Mouse (Mus musculus) testis, adult 2 months (tissue): ENCODE results near the gene Acsbg2. TPM values are rescaled to one million over a fixed set of nuclear protein-coding genes. Genes with fewer than 3 reads are reported as not detected.

Experiments used
- H3K27ac ChIP-seq: fragments of 200-500 bp; 2 replicates; pipeline ENCODE4 v1.5.1; 2012; ENCODE audit warnings: low read depth, low read length; ENCODE audit not compliant: control insufficient read depth, insufficient read depth
- H3K27me3 ChIP-seq: fragments of 200-500 bp; 2 replicates; pipeline ENCODE4 v1.6.1; 2012; ENCODE audit warnings: mild to moderate bottlenecking, low read length, moderate library complexity; ENCODE audit not compliant: control insufficient read depth, insufficient read depth
- H3K36me3 ChIP-seq: fragments of 200-500 bp; 2 replicates; pipeline ENCODE4 v1.6.1; 2012; ENCODE audit warnings: mild to moderate bottlenecking, low read length; ENCODE audit not compliant: control insufficient read depth, insufficient read depth
- H3K4me1 ChIP-seq: fragments of 200-500 bp; 2 replicates; pipeline ENCODE4 v1.6.1; 2012; ENCODE audit warnings: low read length; ENCODE audit not compliant: control insufficient read depth, insufficient read depth
- H3K4me3 ChIP-seq: fragments of 200-500 bp; 2 replicates; pipeline ENCODE4 v1.5.1; 2012; ENCODE audit warnings: low read depth, mild to moderate bottlenecking, low read length, moderate library complexity, mixed read lengths; ENCODE audit not compliant: control insufficient read depth
- CTCF ChIP-seq: fragments of 200-500 bp; IDR thresholded peaks from 2 replicates; pipeline ENCODE4 v1.5.1; 2012; ENCODE audit warnings: low read depth, mild to moderate bottlenecking, inconsistent platforms, low read length, moderate library complexity; ENCODE audit not compliant: control insufficient read depth, insufficient read depth, insufficient replicate concordance
- POLR2A ChIP-seq: fragments of 200-500 bp; IDR thresholded peaks from 2 replicates; pipeline ENCODE4 v1.6.1; 2012; ENCODE audit warnings: low read depth, mild to moderate bottlenecking, inconsistent platforms, low read length, moderate library complexity; ENCODE audit not compliant: control insufficient read depth
- polyA plus RNA-seq: library from polyadenylated mRNA; depleted of rRNA; stranded (reverse); fragments of >200 nt; gene quantifications from 2 replicates; pipeline ENCODE4 v1.2.3, GENCODE M21; 2012

Gene Acsbg2
- polyA plus RNA-seq, 1 experiment, result 166 TPM

DNA sequence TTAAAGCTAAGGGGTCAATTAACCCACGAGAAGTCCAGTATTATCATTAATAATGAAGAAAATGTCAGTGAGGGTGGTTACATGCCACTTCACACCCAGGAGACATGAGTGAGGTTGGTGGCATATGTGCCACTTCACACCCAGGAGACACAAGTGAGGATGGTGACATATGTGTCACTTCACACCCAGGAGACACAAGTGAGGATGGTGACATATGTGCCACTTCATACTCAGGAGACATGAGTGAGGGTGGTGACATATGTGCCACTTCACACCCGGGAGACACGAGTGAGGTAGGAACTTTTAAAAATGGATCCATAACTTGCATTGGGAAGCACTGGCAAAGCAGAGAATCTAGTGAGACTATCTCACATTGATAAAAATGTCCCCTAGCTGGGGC lies 23.1 kb downstream of the Acsbg2 start:
- Histone ChIP-seq H3K4me1 (no peaks in the 10 kb centered on the region), H3K4me3 (no peak overlapping the region), H3K36me3 (no peaks in the 10 kb centered on the region), H3K27ac (no peak overlapping the region), H3K27me3 (no peaks in the 10 kb centered on the region)
- TF ChIP-seq POLR2A, result no peak
- no peak for TF ChIP-seq CTCF

DNA sequence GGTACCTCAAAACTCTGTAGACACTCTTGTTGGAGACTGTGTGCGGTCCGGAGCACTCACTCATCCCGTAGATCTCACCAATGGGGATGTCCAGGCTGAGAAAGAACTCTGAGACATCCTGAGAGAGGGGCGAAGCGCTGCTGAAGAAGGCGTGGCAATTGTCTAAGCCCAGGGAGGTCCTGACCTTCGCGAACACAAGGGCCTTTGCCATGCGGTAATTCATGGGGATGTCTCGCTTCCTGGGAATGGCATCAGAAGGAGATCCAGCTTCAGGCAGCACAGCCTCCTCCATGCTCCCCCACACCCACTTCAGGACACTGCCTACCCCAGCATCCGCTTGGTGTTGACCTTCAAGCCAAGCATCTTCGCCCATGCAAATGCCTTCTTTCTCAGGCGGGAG lies 24.5 kb downstream of the Acsbg2 start:
- Histone ChIP-seq H3K36me3 (no peaks in the 10 kb centered on the region), H3K27me3 (no peaks in the 10 kb centered on the region), H3K27ac (no peak overlapping the region), H3K4me1 (no peaks in the 10 kb centered on the region; the same call in 1 of the 2 replicates), H3K4me3 (no peak overlapping the region)
- no peak for TF ChIP-seq POLR2A
- TF ChIP-seq CTCF, result no peak

DNA sequence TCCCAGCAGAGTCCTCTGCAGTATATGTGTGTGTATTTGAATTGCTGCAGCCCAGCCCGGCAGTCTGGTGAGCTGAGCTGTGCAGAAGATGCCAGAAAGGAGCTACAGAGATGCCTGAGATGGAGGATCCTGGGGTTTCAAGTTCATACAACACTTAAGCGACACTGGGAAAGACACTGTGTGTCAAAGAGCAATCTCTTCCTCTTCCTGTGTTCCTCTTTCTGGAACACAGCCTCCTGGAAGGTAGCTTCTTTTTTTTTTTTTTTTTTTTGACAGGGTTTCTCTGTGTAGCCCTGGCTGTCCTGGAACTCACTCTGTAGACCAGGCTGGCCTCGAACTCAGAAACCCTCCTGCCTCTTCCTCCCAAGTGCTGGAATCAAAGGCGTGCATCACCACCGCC lies 25.5 kb downstream of the Acsbg2 start:
- Histone ChIP-seq H3K4me1 (no peaks in the 10 kb centered on the region; the same call in 1 of the 2 replicates), H3K27ac (no peak overlapping the region), H3K36me3 (no peaks in the 10 kb centered on the region), H3K4me3 (no peak overlapping the region), H3K27me3 (no peaks in the 10 kb centered on the region)
- TF ChIP-seq CTCF (no peak), POLR2A (no peak)

DNA sequence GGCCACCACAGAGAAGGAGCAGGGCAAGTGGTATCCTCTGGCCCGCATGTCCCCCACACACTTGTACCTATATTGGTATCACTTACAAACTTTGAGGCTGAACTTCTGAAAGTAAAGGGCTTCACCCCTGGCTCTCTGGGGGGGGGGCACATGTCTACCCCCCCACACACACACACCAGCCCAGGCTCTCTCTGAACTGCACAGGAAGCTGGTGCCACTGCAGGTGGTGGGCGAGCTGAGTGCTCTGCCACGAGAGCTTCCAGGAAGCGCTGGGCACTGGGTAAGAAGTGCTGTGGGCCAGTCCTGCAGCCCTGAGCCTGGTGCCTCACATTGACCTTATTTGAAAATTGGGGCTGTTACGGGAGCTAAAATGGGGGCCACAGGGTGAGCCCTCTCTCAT lies 30.6 kb downstream of the Acsbg2 start:
- no peaks in the 10 kb centered on the region; the same call in 1 of the 2 replicates for H3K4me1 ChIP-seq
- no peak overlapping the region for H3K4me3 ChIP-seq
- H3K27me3 ChIP-seq, result no peaks in the 10 kb centered on the region
- TF ChIP-seq CTCF, result no peak
- no peak for TF ChIP-seq POLR2A
- no peaks in the 10 kb centered on the region for H3K36me3 ChIP-seq
- no peak overlapping the region for H3K27ac ChIP-seq

DNA sequence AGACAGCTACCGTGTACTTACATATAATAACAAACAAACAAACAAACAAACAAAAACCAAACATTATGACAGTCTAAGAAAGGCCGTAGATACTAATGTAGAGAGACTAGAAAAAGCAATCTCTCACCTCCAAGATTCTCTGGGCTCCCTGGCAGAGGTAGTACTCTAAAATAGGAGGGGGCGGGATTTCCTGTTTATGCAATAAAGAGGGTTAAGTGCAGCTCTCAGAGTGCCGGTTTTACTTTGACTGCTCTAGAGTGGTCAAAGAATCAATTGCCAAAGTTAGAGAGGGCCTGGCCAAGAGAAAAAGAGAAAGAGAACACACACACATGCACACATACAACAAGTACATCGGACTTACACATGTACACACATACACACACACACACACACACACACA lies 32.1 kb downstream of the Acsbg2 start:
- H3K4me3 ChIP-seq, result no peak overlapping the region
- H3K27me3 ChIP-seq, result no peaks in the 10 kb centered on the region
- H3K4me1 ChIP-seq, result no peaks in the 10 kb centered on the region; the same call in 1 of the 2 replicates
- H3K36me3 ChIP-seq, result no peaks in the 10 kb centered on the region
- no peak overlapping the region for H3K27ac ChIP-seq
- no peak for TF ChIP-seq CTCF
- TF ChIP-seq POLR2A, result no peak

DNA sequence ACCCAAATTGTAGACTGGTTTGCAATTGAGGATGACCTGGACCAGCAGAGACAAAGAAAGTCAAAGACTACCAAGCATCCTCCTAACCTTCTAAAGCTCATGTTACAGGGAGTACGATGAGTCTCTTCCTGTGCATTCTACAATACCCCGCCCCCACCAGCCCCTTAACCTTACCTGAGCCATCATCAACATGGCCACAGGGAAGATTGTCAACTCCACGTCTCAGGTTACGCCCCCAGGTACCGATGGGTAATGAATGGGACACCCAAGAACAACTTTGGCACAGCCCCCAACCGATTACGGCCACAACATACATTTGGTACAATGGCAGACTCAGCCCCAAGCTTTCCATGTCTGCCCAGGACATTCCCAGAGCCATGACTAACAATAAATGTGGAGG lies 33.7 kb downstream of the Acsbg2 start:
- H3K27ac ChIP-seq, result no peak overlapping the region
- no peak overlapping the region for H3K4me3 ChIP-seq
- H3K4me1 ChIP-seq, result no peaks in the 10 kb centered on the region
- TF ChIP-seq CTCF (no peak), POLR2A (no peak)
- H3K36me3 ChIP-seq, result no peaks in the 10 kb centered on the region
- H3K27me3 ChIP-seq, result no peaks in the 10 kb centered on the region

DNA sequence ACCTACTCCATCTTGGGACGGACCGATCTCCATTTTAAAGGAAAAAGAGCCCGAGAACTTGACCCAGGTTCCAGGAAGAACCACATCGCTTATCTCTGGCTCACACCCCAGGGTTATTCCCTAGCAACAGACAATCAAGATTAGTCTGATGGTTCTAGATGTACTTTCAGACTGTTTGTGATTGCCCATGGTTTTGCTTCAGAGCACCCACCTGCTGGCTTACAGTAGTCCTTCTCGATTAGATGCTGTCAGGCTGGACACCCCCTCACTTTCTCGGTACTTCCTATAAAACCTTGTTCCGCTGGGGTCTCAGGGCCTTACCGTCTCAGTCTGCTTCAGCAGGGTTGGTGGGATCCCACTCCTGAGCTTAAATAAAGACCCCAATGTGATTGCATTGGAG lies 37.9 kb downstream of the Acsbg2 start:
- TF ChIP-seq POLR2A, result no peak
- TF ChIP-seq CTCF, result no peak
- no peak overlapping the region for H3K27ac ChIP-seq
- H3K36me3 ChIP-seq, result no peaks in the 10 kb centered on the region
- H3K4me3 ChIP-seq, result no peak overlapping the region
- peaks cover 4% of the 10 kb centered on the region for H3K4me1 ChIP-seq
- no peaks in the 10 kb centered on the region for H3K27me3 ChIP-seq

DNA sequence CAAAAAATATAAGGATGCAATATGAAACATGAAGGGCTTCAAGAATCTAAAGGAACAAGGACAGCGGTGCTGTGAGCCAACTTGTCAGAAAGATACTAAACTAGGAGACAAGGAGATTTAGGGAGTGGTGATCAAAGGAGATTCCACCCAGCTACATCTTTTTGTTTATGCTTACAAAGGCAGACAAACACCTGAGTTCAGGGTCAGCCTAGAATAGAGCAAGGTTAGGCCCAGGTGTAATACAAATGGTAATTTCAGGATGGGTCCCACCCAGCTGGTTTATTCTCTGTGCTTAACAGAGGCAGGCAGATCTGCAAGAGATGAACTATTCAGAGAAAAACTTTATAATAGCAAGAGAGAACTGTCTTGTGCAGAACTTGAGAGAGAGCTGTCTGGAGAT lies 40.9 kb downstream of the Acsbg2 start:
- Histone ChIP-seq H3K4me3 (no peak overlapping the region), H3K27me3 (no peaks in the 10 kb centered on the region), H3K27ac (no peak overlapping the region)

More for the DNA sequence above, 40.9 kb downstream of the Acsbg2 start:
- Histone ChIP-seq H3K4me1 (peaks cover 12% of the 10 kb centered on the region), H3K36me3 (no peaks in the 10 kb centered on the region)
- no peak for TF ChIP-seq CTCF
- no peak for TF ChIP-seq POLR2A
